Mouse (Mus musculus): ENCODE results near the gene Hs1bp3. TPM values are rescaled to one million over a fixed set of nuclear protein-coding genes. Genes with fewer than 3 reads are reported as not detected.

Hs1bp3 gene
- polyA plus RNA-seq, 1 experiment from 2014 or later = 11.5 TPM

GRCm38 (mm10) chr12:8353071-8353470 lies 39.8 kb downstream of the Hs1bp3 start:
- DNase-seq (no peak), ATAC-seq (ENCODE audit: insufficient read depth) (no peak)
- H3K27me3 ChIP-seq (ENCODE audit: insufficient read depth, low read length) = no peaks in the 10 kb centered on the region
- no peak overlapping the region for H3K4me3 ChIP-seq (ENCODE audit: low read depth, low read length)
- H3K36me3 ChIP-seq (ENCODE audit: insufficient read depth) = no peaks in the 10 kb centered on the region
- peaks cover 24% of the 10 kb centered on the region for H3K4me1 ChIP-seq (ENCODE audit: insufficient read depth)
- no peak overlapping the region for H3K4me2 ChIP-seq
- H3K9ac ChIP-seq = no peak overlapping the region
- H3K9me3 ChIP-seq (ENCODE audit: low read depth, low read length) = no peaks in the 10 kb centered on the region
- WGBS = 54% methylated on average over 4 of the region's 4 CpGs
- no peak for TF ChIP-seq CTCF (IDR thresholded peaks at IDR 0.05; ENCODE audit: low read depth)
- H3K27ac ChIP-seq (ENCODE audit: low read depth) = no peak overlapping the region

GRCm38 (mm10) chr12:8354187-8354586 lies 41.0 kb downstream of the Hs1bp3 start:
- DNase-seq (peak; percentile 60), ATAC-seq (ENCODE audit: insufficient read depth) (no peak)
- Histone ChIP-seq H3K36me3 (ENCODE audit: insufficient read depth) (no peaks in the 10 kb centered on the region), H3K4me2 (no peak overlapping the region), H3K9ac (no peak overlapping the region), H3K4me1 (ENCODE audit: insufficient read depth) (peaks cover 22% of the 10 kb centered on the region), H3K4me3 (ENCODE audit: low read depth, low read length) (no peak overlapping the region), H3K27ac (ENCODE audit: low read depth) (no peak overlapping the region), H3K9me3 (ENCODE audit: low read depth, low read length) (no peaks in the 10 kb centered on the region), H3K27me3 (ENCODE audit: insufficient read depth, low read length) (no peaks in the 10 kb centered on the region)
- no peak for TF ChIP-seq CTCF (IDR thresholded peaks at IDR 0.05; ENCODE audit: low read depth)
- 60% methylated on average over 1 of the region's 1 CpGs for WGBS

GRCm38 (mm10) chr12:8355011-8355410 lies 41.8 kb downstream of the Hs1bp3 start:
- 94% methylated on average over 4 of the region's 4 CpGs for WGBS
- Histone ChIP-seq H3K4me2 (no peak overlapping the region), H3K27ac (ENCODE audit: low read depth) (no peak overlapping the region), H3K9me3 (ENCODE audit: low read depth, low read length) (no peaks in the 10 kb centered on the region), H3K27me3 (ENCODE audit: insufficient read depth, low read length) (no peaks in the 10 kb centered on the region), H3K36me3 (ENCODE audit: insufficient read depth) (no peaks in the 10 kb centered on the region), H3K4me3 (ENCODE audit: low read depth, low read length) (no peak overlapping the region), H3K4me1 (ENCODE audit: insufficient read depth) (peaks cover 14% of the 10 kb centered on the region), H3K9ac (no peak overlapping the region)
- DNase-seq (no peak), ATAC-seq (ENCODE audit: insufficient read depth) (no peak)
- TF ChIP-seq CTCF (IDR thresholded peaks at IDR 0.05; ENCODE audit: low read depth) = 0 out of 2 replicates have a peak, but pooled peaks have one; percentile 18

GRCm38 (mm10) chr12:8357449-8357848 lies 44.2 kb downstream of the Hs1bp3 start:
- peak; percentile 56 for TF ChIP-seq CTCF (IDR thresholded peaks at IDR 0.05; ENCODE audit: low read depth)
- peak overlapping the region; percentile 95 for H3K27ac ChIP-seq (ENCODE audit: low read depth)
- WGBS = 24% methylated on average over 5 of the region's 5 CpGs
- H3K36me3 ChIP-seq (ENCODE audit: insufficient read depth) = no peaks in the 10 kb centered on the region
- no peak overlapping the region for H3K4me2 ChIP-seq
- H3K4me1 ChIP-seq (ENCODE audit: insufficient read depth) = peaks cover 10% of the 10 kb centered on the region
- no peak overlapping the region for H3K4me3 ChIP-seq (ENCODE audit: low read depth, low read length)
- no peaks in the 10 kb centered on the region for H3K9me3 ChIP-seq (ENCODE audit: low read depth, low read length)
- ATAC-seq (ENCODE audit: insufficient read depth) (peak; percentile 94), DNase-seq (peak; percentile 97)
- no peak overlapping the region for H3K9ac ChIP-seq
- H3K27me3 ChIP-seq (ENCODE audit: insufficient read depth, low read length) = no peaks in the 10 kb centered on the region

- 70% methylated on average over 5 of the region's 5 CpGs for WGBS
- H3K9ac ChIP-seq = no peak overlapping the region
- H3K36me3 ChIP-seq (ENCODE audit: insufficient read depth) = no peaks in the 10 kb centered on the region
- peaks cover 10% of the 10 kb centered on the region for H3K4me1 ChIP-seq (ENCODE audit: insufficient read depth)
- H3K27ac ChIP-seq (ENCODE audit: low read depth) = peak overlapping the region; percentile 95
- ATAC-seq (ENCODE audit: insufficient read depth) = peak; percentile 13; the same call in 1 of the 2 replicates
- TF ChIP-seq CTCF (IDR thresholded peaks at IDR 0.05; ENCODE audit: low read depth) = no peak
- no peak overlapping the region for H3K4me3 ChIP-seq (ENCODE audit: low read depth, low read length)
- H3K9me3 ChIP-seq (ENCODE audit: low read depth, low read length) = no peaks in the 10 kb centered on the region
- peak; percentile 60 for DNase-seq
- H3K27me3 ChIP-seq (ENCODE audit: insufficient read depth, low read length) = no peaks in the 10 kb centered on the region
- H3K4me2 ChIP-seq = no peak overlapping the region
Measured at GRCm38 (mm10) chr12:8358344-8358966, 45.2 kb downstream of the Hs1bp3 start.

GRCm38 (mm10) chr12:8359418-8360112 lies 46.3 kb downstream of the Hs1bp3 start:
- Histone ChIP-seq H3K9me3 (ENCODE audit: low read depth, low read length) (no peaks in the 10 kb centered on the region), H3K4me3 (ENCODE audit: low read depth, low read length) (no peak overlapping the region), H3K27me3 (ENCODE audit: insufficient read depth, low read length) (no peaks in the 10 kb centered on the region), H3K4me1 (ENCODE audit: insufficient read depth) (peaks cover 10% of the 10 kb centered on the region), H3K9ac (no peak overlapping the region), H3K36me3 (ENCODE audit: insufficient read depth) (no peaks in the 10 kb centered on the region), H3K4me2 (no peak overlapping the region), H3K27ac (ENCODE audit: low read depth) (0 out of 2 replicates have a peak overlapping the region, but pooled peaks have one; percentile 95)
- ATAC-seq (ENCODE audit: insufficient read depth) (no peak), DNase-seq (no peak)
- WGBS = 82% methylated on average over 3 of the region's 3 CpGs
- no peak for TF ChIP-seq CTCF (IDR thresholded peaks at IDR 0.05; ENCODE audit: low read depth)

- no peak overlapping the region for H3K9ac ChIP-seq
- TF ChIP-seq CTCF (IDR thresholded peaks at IDR 0.05; ENCODE audit: low read depth) = no peak
- H3K27me3 ChIP-seq (ENCODE audit: insufficient read depth, low read length) = no peaks in the 10 kb centered on the region
- H3K4me2 ChIP-seq = no peak overlapping the region
- no peaks in the 10 kb centered on the region for H3K9me3 ChIP-seq (ENCODE audit: low read depth, low read length)
- peaks cover 10% of the 10 kb centered on the region for H3K4me1 ChIP-seq (ENCODE audit: insufficient read depth)
- no peak overlapping the region for H3K4me3 ChIP-seq (ENCODE audit: low read depth, low read length)
- ATAC-seq (ENCODE audit: insufficient read depth) (no peak), DNase-seq (no peak)
- H3K27ac ChIP-seq (ENCODE audit: low read depth) = no peak overlapping the region
- no peaks in the 10 kb centered on the region for H3K36me3 ChIP-seq (ENCODE audit: insufficient read depth)
- WGBS = 56% methylated on average over 5 of the region's 5 CpGs
Measured at GRCm38 (mm10) chr12:8361866-8362265, 48.6 kb downstream of the Hs1bp3 start.

Measured in lung, embryonic 14.5 days (tissue).